Mouse (Mus musculus) heart, postnatal 10 days (tissue): ENCODE data around the gene Ntn1. TPM values are rescaled to one million over a fixed set of nuclear protein-coding genes. Genes with fewer than 3 reads are reported as not detected.

Experiments used
- DNase-seq, 2 experiments: peaks; one replicate each; pipeline ENCODE4 v3.0.0; 2021
- intact Hi-C: fragments of 180-260 bp; cut with DNase I; formaldehyde crosslinking; loops from one replicate; pipeline ENCODE4 v1.15.1; 2025
- total RNA-seq, 2 experiments: library from RNA; stranded (reverse); gene quantifications; 2 replicates each; pipeline ENCODE4 v1.2.3; 2021

The Ntn1 gene
- total RNA-seq, 2 experiments from 2014 or later: 72.8 to 80.5 TPM

DNA sequence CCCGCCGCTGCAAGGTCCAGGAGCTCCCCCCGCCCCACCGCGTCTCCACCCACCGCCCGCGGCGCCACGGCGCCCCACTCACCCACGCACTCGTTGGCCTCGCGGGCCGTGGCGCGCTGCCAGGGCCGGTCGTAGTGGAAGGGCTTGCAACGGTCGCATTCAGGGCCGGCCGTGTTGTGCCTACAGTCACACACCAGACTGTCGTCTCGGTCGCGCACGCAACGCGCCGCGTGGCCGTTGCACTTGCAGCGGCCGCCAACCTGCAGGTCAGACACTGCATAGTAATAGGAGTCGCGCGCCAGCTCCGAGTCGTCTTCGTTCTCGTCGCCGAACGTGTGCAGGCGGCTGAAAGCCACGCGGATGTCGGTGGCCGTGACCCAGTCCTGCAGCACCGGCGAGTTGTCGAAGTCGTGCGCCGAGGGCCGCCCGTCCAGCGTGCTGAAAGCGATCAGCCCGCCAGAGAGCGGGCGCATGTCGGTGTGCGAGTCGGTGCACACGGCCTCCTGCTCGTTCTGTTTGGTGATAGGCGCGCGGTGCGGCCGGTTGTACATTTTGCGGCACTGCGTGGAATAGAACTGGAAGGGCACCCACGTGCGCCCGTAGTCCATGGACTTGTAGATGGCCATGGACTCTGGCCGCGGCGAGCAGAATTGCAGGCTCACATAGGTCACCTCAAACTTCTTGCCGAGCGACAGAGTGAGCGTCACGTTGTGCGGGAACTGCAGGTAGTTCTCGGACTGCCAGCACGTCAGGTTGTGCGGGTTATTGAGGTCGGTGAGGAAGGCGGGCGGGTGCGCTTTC lies 15.4 kb downstream of the Ntn1 start:
- peak; percentile 59 to 70 for DNase-seq
- intact Hi-C loops: no loop called here

DNA sequence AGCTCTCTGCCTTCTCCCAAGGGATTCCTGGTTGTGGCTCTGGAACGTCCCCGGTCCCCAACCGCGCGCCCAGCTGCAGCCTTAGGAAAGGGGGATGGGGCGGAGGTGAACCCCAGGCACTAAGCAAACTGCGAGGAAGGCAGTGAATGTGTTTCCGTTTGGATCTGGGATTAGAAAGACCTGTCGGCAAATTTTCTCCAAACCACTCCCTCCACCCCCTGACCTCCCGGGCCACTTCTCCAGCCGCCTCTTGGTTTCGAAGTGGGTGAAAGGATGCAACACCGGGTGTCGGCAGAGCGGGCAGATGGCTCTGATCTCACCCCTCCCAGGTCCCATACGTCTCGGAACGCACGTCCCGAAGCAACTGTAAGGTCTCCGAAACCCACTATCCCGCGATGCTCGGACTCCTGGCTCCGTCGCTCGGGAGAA lies 16.0 kb downstream of the Ntn1 start:
- DNase-seq: no peak
- intact Hi-C loops: no loop called here

DNA sequence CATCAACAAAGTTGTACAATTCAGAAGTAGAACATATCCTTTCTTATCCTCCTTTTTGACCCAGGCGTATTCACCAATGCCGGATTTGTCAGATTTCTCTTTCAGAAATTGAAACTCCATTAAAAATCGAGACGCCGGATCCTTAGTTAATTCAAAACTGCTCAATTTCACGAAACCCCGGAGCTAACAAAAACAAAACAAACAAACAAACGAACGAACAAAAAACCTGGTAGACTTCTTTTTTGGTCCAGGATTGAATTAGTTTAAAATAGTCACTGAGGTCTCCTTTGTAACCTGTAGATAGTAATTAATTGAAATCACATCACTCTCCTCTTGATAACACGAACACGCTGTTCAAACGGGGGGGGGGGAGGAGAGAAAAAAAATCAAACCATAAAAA lies 16.5 kb downstream of the Ntn1 start:
- intact Hi-C loops: no loop called here
- DNase-seq: no peak

DNA sequence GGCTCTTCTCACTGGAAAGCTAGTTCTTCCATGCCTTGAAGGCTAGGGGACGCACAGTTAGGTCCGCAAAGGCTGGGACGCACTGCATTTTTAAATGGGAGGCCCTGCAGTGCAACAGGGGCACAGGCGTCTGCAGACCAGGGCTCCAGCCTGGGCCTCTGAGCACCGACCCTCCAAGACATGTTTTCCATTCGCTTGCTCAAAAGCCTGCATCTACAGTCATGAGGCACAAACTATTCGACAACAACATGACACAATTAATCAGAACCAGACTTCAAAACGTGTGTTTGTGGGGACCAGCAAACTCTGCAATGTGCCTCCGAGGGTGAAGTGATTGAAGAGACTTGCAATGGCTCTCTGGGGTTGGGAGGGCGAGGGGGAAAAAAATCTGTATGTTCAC lies 17.1 kb downstream of the Ntn1 start:
- intact Hi-C loops: no loop called here
- DNase-seq: no peak

DNA sequence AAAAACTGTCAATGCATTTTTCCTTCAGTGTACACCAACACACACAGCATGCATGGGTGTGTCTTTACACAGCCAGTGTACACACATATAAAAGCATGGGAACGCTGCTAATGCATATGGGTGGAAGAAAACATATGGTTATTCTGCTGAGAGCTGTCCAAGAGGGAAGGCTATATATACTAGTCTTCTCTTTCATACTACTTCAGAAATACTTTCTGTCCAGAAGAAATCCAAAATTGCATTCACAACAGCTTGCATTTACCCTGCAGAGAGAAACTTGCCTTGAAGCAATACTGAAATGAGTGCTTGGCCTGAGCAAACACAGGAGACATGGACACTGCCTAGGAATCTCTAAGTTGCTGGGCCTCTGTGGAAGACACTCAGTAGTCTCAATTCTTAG lies 18.8 kb downstream of the Ntn1 start:
- intact Hi-C loops: no loop called here

DNA sequence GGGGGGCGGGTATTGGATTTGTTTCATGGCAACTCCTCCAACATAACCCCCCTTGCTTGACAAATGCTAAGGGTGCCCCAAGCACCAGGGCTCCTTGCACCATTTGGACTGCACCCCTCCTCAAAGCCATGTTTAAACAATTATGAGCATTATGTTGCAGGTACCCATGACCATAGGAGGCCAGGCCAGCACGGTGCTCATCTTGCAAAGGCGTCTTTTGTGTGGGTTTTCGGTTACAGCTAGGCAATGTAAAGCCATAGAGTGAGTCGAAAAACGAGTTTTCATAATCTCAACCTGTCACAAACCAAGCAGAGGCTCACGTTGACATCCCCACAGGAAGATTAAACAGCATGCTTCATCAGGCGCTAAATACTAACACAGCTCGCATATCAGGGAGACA lies 19.3 kb downstream of the Ntn1 start:
- intact Hi-C loops: no loop called here

More for the DNA sequence above, 18.8 kb downstream of the Ntn1 start:
- no peak for DNase-seq

DNA sequence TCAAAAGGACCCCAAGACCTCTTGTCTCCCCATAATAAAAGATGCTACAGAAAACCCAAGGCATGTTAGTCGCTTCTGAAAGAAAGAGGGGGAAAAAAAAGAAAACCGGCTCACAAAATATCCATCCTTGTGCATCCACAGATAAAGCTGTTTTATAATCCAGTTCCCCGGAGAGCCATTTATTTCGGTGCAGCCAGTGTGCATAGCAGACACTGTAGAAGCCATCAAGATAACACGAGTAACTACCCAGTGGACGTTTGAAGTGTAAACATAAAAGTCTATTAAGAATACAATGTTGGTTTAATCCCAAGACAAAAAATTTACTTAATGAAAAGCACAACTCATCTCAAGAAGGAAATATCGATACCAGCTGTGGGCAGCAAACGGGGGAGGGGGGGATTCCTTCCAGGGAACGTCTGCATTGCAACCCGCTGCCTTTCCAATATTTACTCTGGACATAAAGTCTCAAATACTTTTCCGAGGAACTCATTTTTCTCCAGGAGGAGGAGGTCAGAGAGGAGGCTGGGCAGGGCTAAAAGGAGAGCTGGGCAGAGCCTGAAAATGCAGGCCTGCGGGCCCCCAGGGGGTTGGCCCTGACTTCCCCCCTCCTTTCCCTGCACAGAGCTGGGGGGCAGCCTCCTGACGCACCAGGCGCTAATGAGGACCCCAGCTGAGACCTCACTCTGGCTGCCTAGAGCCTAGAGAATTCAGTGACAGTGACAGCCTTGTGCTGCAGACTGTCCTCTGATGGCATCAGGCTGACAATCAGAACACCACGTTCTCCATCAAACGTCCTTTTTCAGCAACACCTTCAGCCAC lies 21.5 kb downstream of the Ntn1 start:
- intact Hi-C loops: no loop called here
- DNase-seq: no peak

More for the DNA sequence above, 19.3 kb downstream of the Ntn1 start:
- no peak for DNase-seq

DNA sequence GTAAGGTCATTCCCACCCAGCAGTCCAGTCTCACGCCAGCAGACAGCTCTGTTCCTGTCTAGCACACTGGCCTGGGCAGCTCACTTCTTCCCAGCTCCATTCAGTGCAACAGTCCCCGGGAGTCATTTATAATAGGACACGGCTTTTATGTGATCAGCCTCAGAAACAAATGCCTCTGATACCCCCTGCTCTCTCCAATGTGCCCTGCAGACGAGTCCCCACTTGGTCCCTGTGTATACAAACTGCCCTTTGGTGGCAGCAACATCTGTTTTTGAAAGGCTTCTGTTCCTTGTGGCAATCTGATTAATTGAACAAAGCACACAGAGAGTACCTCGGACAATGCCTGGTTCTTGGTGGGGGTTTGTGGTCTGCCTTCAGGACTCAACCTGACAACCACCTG lies 22.2 kb downstream of the Ntn1 start:
- intact Hi-C loops: no loop called here

DNA sequence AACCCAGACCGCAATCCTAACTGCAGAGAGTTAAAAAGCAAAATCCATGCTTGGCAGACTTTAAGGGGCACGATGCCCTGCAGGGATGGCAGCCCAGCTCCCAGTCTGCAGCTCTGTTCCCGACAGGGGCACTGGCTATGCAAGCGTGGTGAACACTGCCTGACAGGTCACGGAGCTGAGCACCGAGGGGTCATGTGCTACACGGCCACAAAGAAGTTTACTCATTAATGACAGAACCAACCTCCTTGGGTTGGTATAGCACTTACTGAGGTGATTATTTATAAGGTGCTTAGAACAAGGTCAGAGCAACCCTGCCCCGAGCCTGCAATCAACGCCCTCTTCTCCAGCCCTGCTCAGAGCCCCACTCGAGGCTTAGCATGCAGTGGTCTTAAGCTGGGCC lies 27.5 kb downstream of the Ntn1 start:
- intact Hi-C loops: no loop called here
- no peak for DNase-seq

More for the DNA sequence above, 22.2 kb downstream of the Ntn1 start:
- no peak for DNase-seq

DNA sequence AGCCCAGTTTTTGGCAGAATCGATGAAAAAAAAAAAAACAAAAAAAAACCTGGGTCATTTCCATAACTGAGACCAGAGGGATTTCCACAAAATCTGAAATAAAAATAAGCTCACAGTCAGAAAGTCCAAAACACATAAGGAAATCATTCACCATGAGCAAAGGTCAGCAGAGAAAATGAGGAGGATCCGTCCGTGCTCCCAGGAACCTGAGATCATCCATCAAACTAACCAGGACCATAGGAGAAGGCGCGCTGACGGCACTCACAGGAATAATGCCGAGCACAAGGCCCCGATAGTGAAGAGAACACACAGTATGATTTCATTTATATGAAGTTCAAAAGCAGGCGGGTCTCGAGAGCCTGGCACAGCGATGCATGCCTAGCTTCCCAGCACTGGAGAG lies 29.0 kb downstream of the Ntn1 start:
- DNase-seq: no peak
- intact Hi-C loops: no loop called here

DNA sequence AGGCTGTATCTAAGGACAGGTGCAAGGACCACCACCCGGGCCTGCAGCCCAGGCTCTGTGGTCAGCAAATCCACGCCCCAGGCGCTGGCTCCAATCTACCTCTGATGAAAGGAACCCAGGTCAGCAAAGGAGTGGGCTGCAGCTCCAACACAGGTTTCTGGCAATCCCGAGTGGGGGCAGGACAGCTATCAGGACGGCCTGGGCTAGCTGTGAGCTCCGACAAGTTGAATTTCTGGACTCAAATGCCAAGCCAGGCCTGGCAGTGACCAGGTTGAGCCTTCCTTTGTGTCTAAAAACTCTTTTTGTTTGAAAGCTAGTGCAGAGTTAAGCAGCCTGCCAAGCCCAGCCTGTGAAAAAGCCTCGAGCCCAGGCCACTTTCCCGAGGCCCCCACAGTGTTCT lies 43.7 kb downstream of the Ntn1 start:
- DNase-seq: no peak
- intact Hi-C loops: no loop called here

DNA sequence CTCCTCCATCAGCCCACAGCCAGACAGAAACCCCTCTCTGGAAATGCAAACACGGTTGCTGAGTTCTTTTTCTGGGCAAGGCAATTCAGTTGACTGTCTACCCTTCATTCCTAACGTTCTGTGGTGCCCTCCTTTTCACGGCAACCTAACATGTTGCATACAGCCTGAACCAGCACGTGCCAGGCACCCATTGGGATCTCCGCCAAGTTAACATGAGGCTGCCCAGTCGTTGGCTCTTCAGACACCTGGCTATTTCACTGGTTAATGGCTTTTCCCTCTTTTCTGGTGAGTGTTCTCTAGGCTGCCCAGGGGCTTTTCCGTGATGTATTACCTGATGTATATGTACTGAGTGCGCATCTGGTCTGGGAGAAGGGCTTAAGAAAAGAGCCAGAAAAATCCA lies 45.1 kb downstream of the Ntn1 start:
- intact Hi-C loops: no loop called here
- no peak for DNase-seq

DNA sequence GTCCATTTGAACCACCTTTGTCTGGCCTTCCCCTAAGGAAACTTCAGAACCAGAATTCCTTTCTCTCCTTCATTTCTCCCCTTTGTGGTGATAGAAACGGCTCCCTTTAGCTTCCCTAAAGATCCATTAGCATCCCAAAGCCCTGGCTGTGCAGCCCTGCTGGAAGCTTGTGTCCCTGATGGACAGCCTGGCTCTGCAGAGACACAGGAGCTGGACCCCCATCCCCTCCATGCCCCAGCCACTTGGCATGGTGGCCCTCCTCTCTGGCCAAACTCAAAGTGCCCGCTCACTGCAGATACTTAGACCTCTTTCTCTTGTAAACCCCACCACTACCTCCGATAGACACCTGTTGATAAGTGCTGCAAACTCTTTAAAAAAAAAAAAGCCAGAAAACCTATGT lies 45.8 kb downstream of the Ntn1 start:
- no peak for DNase-seq
- intact Hi-C loops: no loop called here

DNA sequence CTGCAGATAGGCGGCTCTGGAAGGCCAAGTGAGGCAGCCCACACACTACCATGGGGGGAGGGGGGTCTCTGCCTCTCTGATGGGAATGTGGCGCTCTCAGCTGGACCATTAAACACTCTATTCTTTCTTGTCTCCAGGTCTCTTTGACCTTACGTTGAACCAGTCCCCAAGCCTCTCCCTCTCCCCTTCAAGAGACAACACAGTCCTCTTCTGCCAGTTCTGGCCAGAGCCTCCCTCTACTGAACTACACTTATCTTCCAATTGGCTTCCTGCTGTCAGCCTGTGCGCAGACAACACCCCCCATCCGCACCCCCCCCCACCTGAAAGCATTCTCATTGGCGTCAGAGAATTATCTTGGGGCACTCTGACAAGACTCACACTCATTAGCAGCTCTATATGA lies 48.4 kb downstream of the Ntn1 start:
- intact Hi-C loops: no loop called here
- DNase-seq: no peak

DNA sequence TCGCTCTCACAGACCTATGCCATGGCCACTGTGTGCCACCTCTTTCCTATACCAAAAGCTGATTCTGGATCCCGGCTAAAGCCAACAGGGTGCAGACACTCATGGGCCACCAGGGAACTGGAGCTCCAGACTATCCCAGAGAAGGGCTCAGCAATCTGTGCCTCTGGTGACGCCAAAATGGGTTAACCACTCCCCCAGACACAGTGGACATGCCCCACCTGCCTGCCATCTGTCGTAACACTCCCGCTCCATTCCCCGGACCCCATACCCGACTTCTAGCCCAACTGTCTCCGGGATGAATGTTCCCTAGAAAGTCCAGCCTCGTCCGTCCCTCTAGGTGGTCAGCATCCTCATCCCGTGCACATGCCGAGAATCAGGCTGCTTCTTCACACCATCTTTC lies 51.8 kb downstream of the Ntn1 start:
- intact Hi-C loops: no loop called here
- DNase-seq: no peak

DNA sequence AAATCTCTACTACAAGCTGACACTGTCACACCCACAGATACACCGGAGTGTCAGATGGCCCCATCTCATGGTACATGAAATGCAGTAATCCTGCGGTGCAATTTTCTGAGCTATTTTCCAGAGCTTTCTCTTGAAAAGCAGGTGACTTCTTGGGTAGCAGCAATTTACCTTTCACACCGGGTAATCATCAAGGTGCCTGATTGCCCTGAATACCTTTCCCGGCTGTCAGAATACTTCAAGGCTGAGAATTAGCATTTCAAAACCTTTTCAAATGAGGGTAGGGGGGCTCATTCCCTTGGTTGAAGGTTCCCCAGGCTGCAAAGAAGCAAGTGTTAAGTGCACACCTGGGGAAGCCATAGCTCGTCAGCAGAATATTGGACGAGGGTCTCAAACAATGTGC lies 52.5 kb downstream of the Ntn1 start:
- no peak for DNase-seq
- intact Hi-C loops: no loop called here

DNA sequence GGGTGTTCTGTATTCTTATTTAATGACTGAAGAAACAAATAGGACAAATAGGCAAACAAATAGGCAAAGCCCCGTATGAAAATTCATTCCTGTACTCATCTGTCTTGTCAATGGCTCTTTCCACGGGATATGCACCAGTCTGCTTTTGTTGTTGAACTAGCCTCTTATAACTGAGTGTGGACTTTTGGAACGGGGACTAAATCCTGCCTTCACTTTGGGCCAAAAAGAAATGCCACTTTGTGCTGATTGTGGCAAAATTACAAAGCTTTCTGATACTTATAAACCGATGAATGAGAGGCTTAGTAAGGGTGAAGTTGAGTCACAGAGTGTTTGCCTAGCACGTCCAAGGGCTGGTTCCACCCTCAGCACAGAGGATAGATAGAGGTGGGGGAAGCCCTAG lies 53.1 kb downstream of the Ntn1 start:
- no peak for DNase-seq
- intact Hi-C loops: no loop called here

DNA sequence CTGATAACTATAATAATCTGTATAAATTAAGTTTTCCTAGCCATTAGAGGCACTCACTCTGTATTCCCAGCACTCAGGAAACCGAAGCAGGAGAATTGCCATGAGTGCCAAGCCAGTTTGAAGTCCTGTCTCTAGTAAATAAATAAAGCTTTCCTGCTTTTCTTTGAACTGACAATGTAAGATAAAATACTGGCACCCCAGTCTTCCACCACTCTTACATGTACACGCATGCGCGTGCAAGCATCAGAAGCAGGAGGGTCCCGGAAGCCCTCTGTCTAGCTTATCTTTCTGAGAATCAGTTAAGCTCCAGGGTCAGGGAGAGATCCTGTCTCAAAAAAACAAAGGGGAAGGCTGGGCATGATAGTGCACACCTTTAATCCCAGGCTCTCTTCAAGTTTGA lies 54.5 kb downstream of the Ntn1 start:
- no peak for DNase-seq
- intact Hi-C loops: no loop called here

DNA sequence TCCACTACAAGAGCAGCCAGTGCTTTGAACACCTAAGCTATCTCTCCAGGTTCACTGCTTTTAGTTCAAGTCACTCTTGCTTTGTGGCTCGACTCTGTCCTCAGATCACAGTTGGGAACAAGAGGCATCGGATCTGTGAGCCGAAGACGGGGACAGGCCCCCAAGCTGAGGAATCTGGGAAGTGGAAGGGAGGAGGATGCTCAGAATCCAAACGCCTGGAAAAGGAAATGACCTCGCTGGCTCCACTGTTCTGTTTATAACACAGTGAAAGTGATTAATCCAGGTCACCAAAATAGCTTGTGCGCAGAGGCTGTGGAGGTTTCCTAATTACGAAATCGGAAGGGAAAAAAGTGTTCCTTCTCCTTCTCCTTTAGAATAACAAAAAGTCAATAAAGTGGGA lies 56.4 kb downstream of the Ntn1 start:
- intact Hi-C loops: no loop called here
- peak; percentile 33 to 37 for DNase-seq

DNA sequence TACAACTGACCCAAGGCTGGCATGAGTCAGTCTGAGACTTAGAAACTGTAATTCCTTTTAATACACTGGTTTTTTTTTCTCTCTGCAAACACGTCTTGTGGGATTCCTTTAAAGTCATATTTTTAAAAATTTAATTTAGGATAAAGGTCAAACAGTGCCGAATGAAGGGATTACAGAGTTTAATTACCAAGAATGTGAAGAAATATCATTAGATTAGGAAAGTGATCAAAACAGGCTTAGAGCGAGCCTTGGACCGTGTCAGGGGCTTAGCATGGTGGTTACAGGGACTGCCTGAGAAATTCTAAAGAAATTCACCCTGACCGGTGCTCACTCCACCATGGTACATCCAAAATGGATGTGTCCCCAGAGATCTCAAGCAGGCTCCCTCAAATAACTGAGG lies 57.9 kb downstream of the Ntn1 start:
- DNase-seq: no peak
- intact Hi-C loops: no loop called here

DNA sequence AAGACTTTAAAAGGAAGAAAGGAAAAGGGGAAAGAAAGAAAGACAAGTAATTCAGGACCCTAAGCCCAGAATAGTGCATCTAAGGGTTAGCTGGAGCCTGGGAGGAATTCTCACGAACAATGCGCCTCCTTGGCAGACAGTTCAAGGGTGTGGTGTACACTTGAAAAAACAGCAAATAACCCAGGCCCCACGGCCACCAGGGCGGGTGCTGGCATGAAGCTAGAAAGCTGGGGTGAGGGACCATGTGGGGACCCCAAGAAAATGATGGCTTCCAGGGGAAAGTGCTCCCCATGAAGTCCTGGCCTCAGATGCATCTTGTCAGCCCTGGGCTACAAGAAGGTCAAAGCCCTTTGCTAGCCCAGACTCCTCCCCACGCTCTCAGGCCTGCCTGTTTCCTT lies 58.6 kb downstream of the Ntn1 start:
- intact Hi-C loops: no loop called here
- DNase-seq: peak; percentile 49 to 59
